Mouse (Mus musculus) embryonic facial prominence, embryonic 10.5 days (tissue): ENCODE measurements at regions not wholly inside any gene's neighbourhood (a gene's known extent, or its start where the extent isn't known, plus 50 kb on each side); places are given as distances from the start of the nearest gene placed in this dataset.

Experiments used
- DNase-seq: peaks from one replicate; pipeline ENCODE4 v3.0.0-alpha.2; 2017; ENCODE audit warnings: low spot score
- H3K27ac ChIP-seq: fragments of 300-500 bp; sonication (generic); replicated peaks from 2 replicates; pipeline ENCODE4 v1.5.1; 2016; ENCODE audit warnings: mild to moderate bottlenecking
- H3K27me3 ChIP-seq: fragments of 300-500 bp; sonication (generic); replicated peaks from 2 replicates; pipeline ENCODE4 v1.6.1; 2016; ENCODE audit warnings: low read depth, mild to moderate bottlenecking; ENCODE audit not compliant: poor library complexity, severe bottlenecking
- H3K36me3 ChIP-seq: fragments of 300-500 bp; sonication (generic); replicated peaks from 2 replicates; pipeline ENCODE4 v1.6.1; 2016; ENCODE audit warnings: mild to moderate bottlenecking, moderate library complexity
- H3K4me1 ChIP-seq: fragments of 300-500 bp; sonication (generic); 2 replicates; pipeline ENCODE4 v1.6.1; 2016
- H3K4me3 ChIP-seq: fragments of 300-500 bp; sonication (generic); 2 replicates; pipeline ENCODE4 v1.5.1; 2016; ENCODE audit warnings: mild to moderate bottlenecking, moderate library complexity
- H3K9me3 ChIP-seq: fragments of 300-500 bp; sonication (generic); 2 replicates; pipeline ENCODE4 v1.6.1; 2016; ENCODE audit warnings: mild to moderate bottlenecking
- WGBS: fragments of 180-500 bp; shearing (Covaris S2); methylation state at CpG from one replicate; pipeline ENCODE4 v1.1.7; 2016; 5-methylcytosine and 5-hydroxymethylcytosine counted together

- H3K4me3 ChIP-seq: no peak overlapping the region
- H3K36me3 ChIP-seq: no peaks in the 10 kb centered on the region
- DNase-seq: no peak
- 81% methylated on average over 3 of the region's 3 CpGs for whole genome bisulfite sequencing
- no peaks in the 10 kb centered on the region for H3K9me3 ChIP-seq
- no peaks in the 10 kb centered on the region for H3K27me3 ChIP-seq
- no peaks in the 10 kb centered on the region for H3K4me1 ChIP-seq
- H3K27ac ChIP-seq: no peak overlapping the region
These were observed 677.8 kb downstream of the Zfp619 start for GRCm38 (mm10) chr7:40195366-40195765.

GRCm38 (mm10) chr7:40202615-40203014 is 685.0 kb downstream of the Zfp619 start:
- no peaks in the 10 kb centered on the region for H3K27me3 ChIP-seq
- no peaks in the 10 kb centered on the region for H3K4me1 ChIP-seq
- H3K4me3 ChIP-seq: no peak overlapping the region
- H3K9me3 ChIP-seq: no peaks in the 10 kb centered on the region
- no peak for DNase-seq
- H3K27ac ChIP-seq: no peak overlapping the region
- WGBS: 87% methylated on average over 1 of the region's 1 CpGs
- H3K36me3 ChIP-seq: no peaks in the 10 kb centered on the region

GRCm38 (mm10) chr7:40211956-40212355 is 686.2 kb upstream of the Vstm2b start:
- H3K4me3 ChIP-seq: no peak overlapping the region
- no peak for DNase-seq
- no peak overlapping the region for H3K27ac ChIP-seq
- no peaks in the 10 kb centered on the region for H3K9me3 ChIP-seq
- no peaks in the 10 kb centered on the region for H3K4me1 ChIP-seq
- H3K36me3 ChIP-seq: no peaks in the 10 kb centered on the region
- 86% methylated on average over 5 of the region's 5 CpGs for WGBS
- H3K27me3 ChIP-seq: no peaks in the 10 kb centered on the region

GRCm38 (mm10) chr7:40212576-40212975 is 685.6 kb upstream of the Vstm2b start:
- no peak overlapping the region for H3K27ac ChIP-seq
- 89% methylated on average over 2 of the region's 2 CpGs for WGBS

GRCm38 (mm10) chr7:40213646-40214045 is 684.5 kb upstream of the Vstm2b start:
- no peaks in the 10 kb centered on the region for H3K9me3 ChIP-seq
- H3K27me3 ChIP-seq: no peaks in the 10 kb centered on the region
- no peaks in the 10 kb centered on the region for H3K36me3 ChIP-seq
- H3K4me1 ChIP-seq: no peaks in the 10 kb centered on the region
- 68% methylated on average over 2 of the region's 2 CpGs for WGBS
- H3K4me3 ChIP-seq: no peak overlapping the region
- H3K27ac ChIP-seq: no peak overlapping the region
- DNase-seq: no peak

More at GRCm38 (mm10) chr7:40212576-40212975, 685.6 kb upstream of the Vstm2b start:
- Histone ChIP-seq H3K4me3 (no peak overlapping the region), H3K9me3 (no peaks in the 10 kb centered on the region), H3K27me3 (no peaks in the 10 kb centered on the region), H3K4me1 (no peaks in the 10 kb centered on the region), H3K36me3 (no peaks in the 10 kb centered on the region)
- DNase-seq: no peak

- Histone ChIP-seq H3K27me3 (no peaks in the 10 kb centered on the region), H3K4me1 (no peaks in the 10 kb centered on the region), H3K4me3 (no peak overlapping the region), H3K27ac (no peak overlapping the region), H3K9me3 (no peaks in the 10 kb centered on the region), H3K36me3 (no peaks in the 10 kb centered on the region)
- WGBS: 64% methylated on average over 4 of the region's 4 CpGs
- DNase-seq: no peak
These were observed 683.7 kb upstream of the Vstm2b start for GRCm38 (mm10) chr7:40214395-40214794.

GRCm38 (mm10) chr7:40215271-40215670 is 682.9 kb upstream of the Vstm2b start:
- 86% methylated on average over 2 of the region's 2 CpGs for WGBS
- no peaks in the 10 kb centered on the region for H3K9me3 ChIP-seq

GRCm38 (mm10) chr7:40220549-40220948 is 677.6 kb upstream of the Vstm2b start:
- Histone ChIP-seq H3K27me3 (no peaks in the 10 kb centered on the region), H3K9me3 (no peaks in the 10 kb centered on the region), H3K4me1 (no peaks in the 10 kb centered on the region), H3K36me3 (no peaks in the 10 kb centered on the region), H3K27ac (no peak overlapping the region), H3K4me3 (no peak overlapping the region)
- no peak for DNase-seq
- WGBS: 89% methylated on average over 4 of the region's 4 CpGs

More at GRCm38 (mm10) chr7:40215271-40215670, 682.9 kb upstream of the Vstm2b start:
- DNase-seq: no peak
- Histone ChIP-seq H3K4me3 (no peak overlapping the region), H3K4me1 (no peaks in the 10 kb centered on the region), H3K27ac (no peak overlapping the region), H3K36me3 (no peaks in the 10 kb centered on the region), H3K27me3 (no peaks in the 10 kb centered on the region)

GRCm38 (mm10) chr7:40245188-40245587 is 652.9 kb upstream of the Vstm2b start:
- 91% methylated on average over 8 of the region's 8 CpGs for WGBS

GRCm38 (mm10) chr7:40248521-40248920 is 649.6 kb upstream of the Vstm2b start:
- Histone ChIP-seq H3K27ac (no peak overlapping the region), H3K4me3 (no peak overlapping the region), H3K4me1 (no peaks in the 10 kb centered on the region), H3K9me3 (no peaks in the 10 kb centered on the region), H3K36me3 (no peaks in the 10 kb centered on the region), H3K27me3 (no peaks in the 10 kb centered on the region)
- no peak for DNase-seq
- 84% methylated on average over 2 of the region's 2 CpGs for WGBS

More at GRCm38 (mm10) chr7:40245188-40245587, 652.9 kb upstream of the Vstm2b start:
- Histone ChIP-seq H3K27me3 (no peaks in the 10 kb centered on the region), H3K27ac (no peak overlapping the region), H3K9me3 (no peaks in the 10 kb centered on the region), H3K4me1 (no peaks in the 10 kb centered on the region), H3K36me3 (no peaks in the 10 kb centered on the region), H3K4me3 (no peak overlapping the region)
- no peak for DNase-seq

- DNase-seq: no peak
- Histone ChIP-seq H3K27ac (no peak overlapping the region), H3K9me3 (no peaks in the 10 kb centered on the region), H3K27me3 (no peaks in the 10 kb centered on the region), H3K36me3 (no peaks in the 10 kb centered on the region), H3K4me3 (no peak overlapping the region), H3K4me1 (no peaks in the 10 kb centered on the region; the same call in 1 of the 2 replicates)
- 80% methylated on average over 2 of the region's 2 CpGs for WGBS
These were observed 644.6 kb upstream of the Vstm2b start for GRCm38 (mm10) chr7:40253486-40253885.

GRCm38 (mm10) chr7:40257733-40258376 is 640.3 kb upstream of the Vstm2b start:
- no peak overlapping the region for H3K4me3 ChIP-seq
- H3K27me3 ChIP-seq: no peaks in the 10 kb centered on the region
- 66% methylated on average over 1 of the region's 1 CpGs for WGBS
- H3K4me1 ChIP-seq: no peaks in the 10 kb centered on the region; the same call in 1 of the 2 replicates
- DNase-seq: no peak
- no peaks in the 10 kb centered on the region for H3K36me3 ChIP-seq
- H3K27ac ChIP-seq: no peak overlapping the region
- H3K9me3 ChIP-seq: no peaks in the 10 kb centered on the region

GRCm38 (mm10) chr7:40258377-40258739 is 639.8 kb upstream of the Vstm2b start:
- Histone ChIP-seq H3K4me1 (no peaks in the 10 kb centered on the region; the same call in 1 of the 2 replicates), H3K27ac (no peak overlapping the region), H3K4me3 (no peak overlapping the region), H3K36me3 (no peaks in the 10 kb centered on the region), H3K27me3 (no peaks in the 10 kb centered on the region), H3K9me3 (no peaks in the 10 kb centered on the region)
- DNase-seq: no peak
- WGBS: 68% methylated on average over 6 of the region's 6 CpGs
